Mouse (Mus musculus): ENCODE measurements around the gene Plk5. TPM values are rescaled to one million over a fixed set of nuclear protein-coding genes. Genes with fewer than 3 reads are reported as not detected.
A peak's percentile ranks its signal among the peaks of the same experiment; 100 is the strongest.

Gene Plk5
- polyA plus RNA-seq, 1 experiment from 2014 or later = 0.21 TPM

- DNase-seq (ENCODE audit: low spot score) = no peak
Observed at GRCm38 (mm10) chr10:80356737-80357136, 478 bp downstream of the Plk5 start.

- DNase-seq (ENCODE audit: low spot score) = no peak
Observed at GRCm38 (mm10) chr10:80357336-80357735, 1.1 kb downstream of the Plk5 start.

- no peak for DNase-seq (ENCODE audit: low spot score)
Observed at GRCm38 (mm10) chr10:80357994-80358639, 1.9 kb downstream of the Plk5 start.

GRCm38 (mm10) chr10:80363734-80364133, 7.5 kb downstream of the Plk5 start:
- DNase-seq (ENCODE audit: low spot score) = no peak

GRCm38 (mm10) chr10:80365736-80366135, 9.5 kb downstream of the Plk5 start:
- no peak for DNase-seq (ENCODE audit: low spot score)

- DNase-seq (ENCODE audit: low spot score) = no peak
Observed at GRCm38 (mm10) chr10:80367954-80368353, 11.7 kb downstream of the Plk5 start.

- DNase-seq (ENCODE audit: low spot score) = no peak
Observed at GRCm38 (mm10) chr10:80368392-80368791, 12.1 kb downstream of the Plk5 start.

- no peak for DNase-seq (ENCODE audit: low spot score)
Observed at GRCm38 (mm10) chr10:80369995-80370747, 13.9 kb downstream of the Plk5 start.

GRCm38 (mm10) chr10:80371411-80371966, 15.2 kb downstream of the Plk5 start:
- DNase-seq (ENCODE audit: low spot score) = peak; percentile 92

- DNase-seq (ENCODE audit: low spot score) = no peak
Observed at GRCm38 (mm10) chr10:80371983-80372382, 15.7 kb downstream of the Plk5 start.

- no peak for DNase-seq (ENCODE audit: low spot score)
Observed at GRCm38 (mm10) chr10:80372706-80373105, 16.4 kb downstream of the Plk5 start.

GRCm38 (mm10) chr10:80374063-80374462, 17.8 kb downstream of the Plk5 start:
- peak; percentile 63 for DNase-seq (ENCODE audit: low spot score)

GRCm38 (mm10) chr10:80376160-80376559, 19.9 kb downstream of the Plk5 start:
- DNase-seq (ENCODE audit: low spot score) = peak; percentile 93

- no peak for DNase-seq (ENCODE audit: low spot score)
Observed at GRCm38 (mm10) chr10:80377716-80378115, 21.5 kb downstream of the Plk5 start.

- DNase-seq (ENCODE audit: low spot score) = no peak
Observed at GRCm38 (mm10) chr10:80382641-80383365, 26.5 kb downstream of the Plk5 start.

- no peak for DNase-seq (ENCODE audit: low spot score)
Observed at GRCm38 (mm10) chr10:80383431-80383830, 27.2 kb downstream of the Plk5 start.

GRCm38 (mm10) chr10:80384115-80384639, 27.9 kb downstream of the Plk5 start:
- no peak for DNase-seq (ENCODE audit: low spot score)

- no peak for DNase-seq (ENCODE audit: low spot score)
Observed at GRCm38 (mm10) chr10:80384709-80385108, 28.4 kb downstream of the Plk5 start.

GRCm38 (mm10) chr10:80385310-80385709, 29.1 kb downstream of the Plk5 start:
- DNase-seq (ENCODE audit: low spot score) = no peak

- DNase-seq (ENCODE audit: low spot score) = no peak
Observed at GRCm38 (mm10) chr10:80385811-80386734, 29.8 kb downstream of the Plk5 start.
